Mouse (Mus musculus): ENCODE measurements around the gene Drg2.

- TF ChIP-seq FOSL1 (IDR thresholded peaks at IDR 0.05; ENCODE audit: insufficient read depth, low read length, poor library complexity, severe bottlenecking) (no peak), CTCF (IDR thresholded peaks at IDR 0.05; ENCODE audit: control insufficient read depth, insufficient read depth, insufficient read length) (no peak), MYOD1 (IDR thresholded peaks at IDR 0.05; ENCODE audit: control insufficient read depth, insufficient read length, low read depth) (no peak)
Observed at GRCm38 (mm10) chr11:60509500-60509899, 55.1 kb downstream of the Drg2 start.

All from C2C12 (cell line).